ENCODE assay signal across 8 mouse cellular contexts in the genomic region with DNA sequence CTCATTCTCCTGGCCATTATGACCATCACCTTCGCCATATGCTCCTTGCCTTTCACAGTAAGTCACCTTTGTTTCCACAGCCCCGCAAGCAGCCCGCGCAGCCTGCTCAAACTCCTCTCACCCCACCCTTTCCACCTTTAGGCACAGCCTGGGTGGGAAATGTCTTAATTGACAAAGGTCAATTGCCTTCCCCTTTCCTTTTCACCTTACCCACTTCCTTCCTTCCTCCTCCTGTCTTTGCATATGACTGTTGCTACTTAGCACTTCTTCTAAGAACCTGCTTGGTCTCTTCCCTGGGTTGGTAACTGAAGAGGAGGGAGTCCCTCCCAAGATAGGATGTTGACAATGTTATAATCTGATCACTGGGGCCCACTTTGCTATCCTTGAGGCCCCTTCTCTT. TPM values are rescaled to one million over a fixed set of nuclear protein-coding genes. Genes with fewer than 3 reads are reported as not detected.
DNase-seq lines count a peak whose midpoint lies in the region; ATAC-seq lines count a peak whose summit lies in the region.

No protein-coding gene starts in this region.

- peak; percentile 8 for DNase-seq in embryo, embryonic 9.5 days (ENCODE audit: extremely low spot score)
- no peak for DNase-seq in embryo, embryonic 10.5 days (ENCODE audit: low spot score)
- DNase-seq in thymus, postnatal 14 days, result peak; percentile 32
- DNase-seq in thymus, postnatal 4 days, result no peak
- DNase-seq in thymus, postnatal 36 days, result peak; percentile 13 to 14
- no peak for DNase-seq in embryo, embryonic 11 days
- DNase-seq in gastrocnemius, postnatal 14 days, result no peak

- no peaks in the 10 kb centered on the region for H3K9me3 ChIP-seq in liver, embryonic 15.5 days (replicated peaks)

- H3K9ac ChIP-seq in liver, embryonic 15.5 days, result no peak overlapping the region

- H3K36me3 ChIP-seq in liver, embryonic 15.5 days (replicated peaks), result no peaks in the 10 kb centered on the region

- no peak for ATAC-seq in liver, embryonic 15.5 days (ENCODE audit: insufficient read depth)

- peak overlapping the region; percentile 52 for H3K4me2 ChIP-seq in liver, embryonic 15.5 days

- intact Hi-C loops in gastrocnemius, postnatal 14 days (cut with DNase I; ENCODE audit: low total_unique reads), result loop anchor here (10.0 kb wide), 1 partner anchor 155 kb away; no protein-coding TSS in a partner anchor

- peaks cover 20% of the 10 kb centered on the region for H3K27me3 ChIP-seq in liver, embryonic 15.5 days

- H3K4me1 ChIP-seq in liver, embryonic 15.5 days (replicated peaks), result no peaks in the 10 kb centered on the region

- H3K27ac ChIP-seq in liver, embryonic 15.5 days (replicated peaks), result no peak overlapping the region

- WGBS in liver, embryonic 15.5 days (ENCODE audit: insufficient replicate concordance), result 5% methylated on average over 4 of the region's 4 CpGs

- H3K4me3 ChIP-seq in liver, embryonic 15.5 days (replicated peaks), result peak overlapping the region; percentile 48

RNA-seq across cellular contexts. Expression of gene Ptger2, which starts 1.8 kb away (rescaled TPM):
- 0.59 and 0.70 TPM in 2 replicates for polyA plus RNA-seq in liver, embryonic 15.5 days (2015; fragmentation: Nextera tagmentation; extraction: Ambion mirVana)
- under 1 TPM; 0.18 to 0.27 TPM for total RNA-seq in gastrocnemius, postnatal 14 days (2021)

Comparison
In these comparisons a context has a peak if more than half of its experiments do, and no peak if none do; other contexts are left out.
1. DNase-seq: peak in embryo, embryonic 9.5 days (single experiment), thymus, postnatal 14 days (single experiment) and thymus, postnatal 36 days (2 of 2); none in embryo, embryonic 10.5 days (single experiment), thymus, postnatal 4 days (single experiment), embryo, embryonic 11 days (single experiment) and gastrocnemius, postnatal 14 days (single experiment).